Mouse (Mus musculus): Measurements from ENCODE around the gene Gm10234. TPM values are rescaled to one million over a fixed set of nuclear protein-coding genes. Genes with fewer than 3 reads are reported as not detected.

Gm10234 gene
- not detected in 2 replicates for polyA plus RNA-seq (2015; fragmentation: Nextera tagmentation; extraction: Ambion mirVana)

GRCm38 (mm10) chr6:95321812-95322211, at the start of gene Gm10234:
Gm10234 (plus strand) TSS chr6:95322112.
- Histone ChIP-seq H3K27ac (ENCODE audit: low read length) (no peak within 1 kb of the TSS), H3K4me1 (ENCODE audit: control insufficient read depth, insufficient read depth, low read length) (no peaks in the 10 kb centered on the region), H3K9me3 (replicated peaks; ENCODE audit: control insufficient read depth, low read length) (no peaks in the 10 kb centered on the region), H3K27me3 (ENCODE audit: control insufficient read depth, insufficient read depth, low read length) (no peaks in the 10 kb centered on the region), H3K4me3 (ENCODE audit: low read length) (no peak within 1 kb of the TSS), H3K36me3 (ENCODE audit: control insufficient read depth, insufficient read depth) (no peaks in the 10 kb centered on the region), H3K4me2 (ENCODE audit: low read depth, low read length) (no peak within 1 kb of the TSS), H3K9ac (ENCODE audit: low read length) (no peak within 1 kb of the TSS)
- no peak for ATAC-seq (replicated peaks; ENCODE audit: extremely low read depth, insufficient read depth, low FRiP score)

GRCm38 (mm10) chr6:95277633-95278032, 44.3 kb upstream of the Gm10234 start:
- Histone ChIP-seq H3K27ac (ENCODE audit: low read length) (no peak overlapping the region), H3K9ac (ENCODE audit: low read length) (no peak overlapping the region), H3K4me2 (ENCODE audit: low read depth, low read length) (no peak overlapping the region), H3K4me1 (ENCODE audit: control insufficient read depth, insufficient read depth, low read length) (no peaks in the 10 kb centered on the region), H3K4me3 (ENCODE audit: low read length) (no peak overlapping the region), H3K9me3 (replicated peaks; ENCODE audit: control insufficient read depth, low read length) (no peaks in the 10 kb centered on the region), H3K27me3 (ENCODE audit: control insufficient read depth, insufficient read depth, low read length) (no peaks in the 10 kb centered on the region), H3K36me3 (ENCODE audit: control insufficient read depth, insufficient read depth) (no peaks in the 10 kb centered on the region)
- ATAC-seq (replicated peaks; ENCODE audit: extremely low read depth, insufficient read depth, low FRiP score) = no peak
- WGBS = 86% methylated on average over 1 of the region's 1 CpGs

GRCm38 (mm10) chr6:95296025-95296424, 25.9 kb upstream of the Gm10234 start:
- no peaks in the 10 kb centered on the region for H3K4me1 ChIP-seq (ENCODE audit: control insufficient read depth, insufficient read depth, low read length)
- H3K9me3 ChIP-seq (replicated peaks; ENCODE audit: control insufficient read depth, low read length) = no peaks in the 10 kb centered on the region
- H3K27ac ChIP-seq (ENCODE audit: low read length) = no peak overlapping the region
- no peaks in the 10 kb centered on the region for H3K36me3 ChIP-seq (ENCODE audit: control insufficient read depth, insufficient read depth)
- no peak overlapping the region for H3K4me2 ChIP-seq (ENCODE audit: low read depth, low read length)
- H3K4me3 ChIP-seq (ENCODE audit: low read length) = no peak overlapping the region
- no peaks in the 10 kb centered on the region for H3K27me3 ChIP-seq (ENCODE audit: control insufficient read depth, insufficient read depth, low read length)
- no peak for ATAC-seq (replicated peaks; ENCODE audit: extremely low read depth, insufficient read depth, low FRiP score)
- 72% methylated on average over 4 of the region's 4 CpGs for WGBS
- H3K9ac ChIP-seq (ENCODE audit: low read length) = no peak overlapping the region

GRCm38 (mm10) chr6:95298387-95298786, 23.5 kb upstream of the Gm10234 start:
- Histone ChIP-seq H3K9me3 (replicated peaks; ENCODE audit: control insufficient read depth, low read length) (no peaks in the 10 kb centered on the region), H3K36me3 (ENCODE audit: control insufficient read depth, insufficient read depth) (no peaks in the 10 kb centered on the region), H3K9ac (ENCODE audit: low read length) (no peak overlapping the region), H3K27me3 (ENCODE audit: control insufficient read depth, insufficient read depth, low read length) (no peaks in the 10 kb centered on the region), H3K4me1 (ENCODE audit: control insufficient read depth, insufficient read depth, low read length) (no peaks in the 10 kb centered on the region), H3K27ac (ENCODE audit: low read length) (no peak overlapping the region), H3K4me3 (ENCODE audit: low read length) (no peak overlapping the region), H3K4me2 (ENCODE audit: low read depth, low read length) (no peak overlapping the region)
- WGBS = 64% methylated on average over 3 of the region's 3 CpGs
- no peak for ATAC-seq (replicated peaks; ENCODE audit: extremely low read depth, insufficient read depth, low FRiP score)

- no peak overlapping the region for H3K4me3 ChIP-seq (ENCODE audit: low read length)
- H3K9ac ChIP-seq (ENCODE audit: low read length) = no peak overlapping the region
- no peaks in the 10 kb centered on the region for H3K36me3 ChIP-seq (ENCODE audit: control insufficient read depth, insufficient read depth)
- no peak overlapping the region for H3K27ac ChIP-seq (ENCODE audit: low read length)
- no peaks in the 10 kb centered on the region for H3K4me1 ChIP-seq (ENCODE audit: control insufficient read depth, insufficient read depth, low read length)
- WGBS = 61% methylated on average over 2 of the region's 2 CpGs
- no peaks in the 10 kb centered on the region for H3K27me3 ChIP-seq (ENCODE audit: control insufficient read depth, insufficient read depth, low read length)
- no peak for ATAC-seq (replicated peaks; ENCODE audit: extremely low read depth, insufficient read depth, low FRiP score)
- no peak overlapping the region for H3K4me2 ChIP-seq (ENCODE audit: low read depth, low read length)
- H3K9me3 ChIP-seq (replicated peaks; ENCODE audit: control insufficient read depth, low read length) = no peaks in the 10 kb centered on the region
These were observed 21.3 kb upstream of the Gm10234 start for GRCm38 (mm10) chr6:95300658-95301057.

- H3K36me3 ChIP-seq (ENCODE audit: control insufficient read depth, insufficient read depth) = no peaks in the 10 kb centered on the region
- no peak overlapping the region for H3K9ac ChIP-seq (ENCODE audit: low read length)
- no peaks in the 10 kb centered on the region for H3K9me3 ChIP-seq (replicated peaks; ENCODE audit: control insufficient read depth, low read length)
- H3K4me3 ChIP-seq (ENCODE audit: low read length) = no peak overlapping the region
- ATAC-seq (replicated peaks; ENCODE audit: extremely low read depth, insufficient read depth, low FRiP score) = no peak
- 77% methylated on average over 5 of the region's 5 CpGs for WGBS
- H3K27me3 ChIP-seq (ENCODE audit: control insufficient read depth, insufficient read depth, low read length) = no peaks in the 10 kb centered on the region
- no peaks in the 10 kb centered on the region for H3K4me1 ChIP-seq (ENCODE audit: control insufficient read depth, insufficient read depth, low read length)
- no peak overlapping the region for H3K4me2 ChIP-seq (ENCODE audit: low read depth, low read length)
- H3K27ac ChIP-seq (ENCODE audit: low read length) = no peak overlapping the region
These were observed 9.3 kb downstream of the Gm10234 start for GRCm38 (mm10) chr6:95331191-95331590.

- Histone ChIP-seq H3K4me3 (ENCODE audit: low read length) (no peak overlapping the region), H3K4me1 (ENCODE audit: control insufficient read depth, insufficient read depth, low read length) (no peaks in the 10 kb centered on the region), H3K9ac (ENCODE audit: low read length) (no peak overlapping the region), H3K4me2 (ENCODE audit: low read depth, low read length) (no peak overlapping the region), H3K27ac (ENCODE audit: low read length) (no peak overlapping the region), H3K27me3 (ENCODE audit: control insufficient read depth, insufficient read depth, low read length) (no peaks in the 10 kb centered on the region), H3K36me3 (ENCODE audit: control insufficient read depth, insufficient read depth) (no peaks in the 10 kb centered on the region), H3K9me3 (replicated peaks; ENCODE audit: control insufficient read depth, low read length) (no peaks in the 10 kb centered on the region)
- ATAC-seq (replicated peaks; ENCODE audit: extremely low read depth, insufficient read depth, low FRiP score) = no peak
- WGBS = 72% methylated on average over 6 of the region's 6 CpGs
These were observed 12.9 kb downstream of the Gm10234 start for GRCm38 (mm10) chr6:95334781-95335180.

- Histone ChIP-seq H3K9ac (ENCODE audit: low read length) (no peak overlapping the region), H3K27ac (ENCODE audit: low read length) (no peak overlapping the region), H3K27me3 (ENCODE audit: control insufficient read depth, insufficient read depth, low read length) (no peaks in the 10 kb centered on the region), H3K4me1 (ENCODE audit: control insufficient read depth, insufficient read depth, low read length) (no peaks in the 10 kb centered on the region), H3K36me3 (ENCODE audit: control insufficient read depth, insufficient read depth) (no peaks in the 10 kb centered on the region), H3K4me3 (ENCODE audit: low read length) (no peak overlapping the region), H3K4me2 (ENCODE audit: low read depth, low read length) (no peak overlapping the region), H3K9me3 (replicated peaks; ENCODE audit: control insufficient read depth, low read length) (no peaks in the 10 kb centered on the region)
- no peak for ATAC-seq (replicated peaks; ENCODE audit: extremely low read depth, insufficient read depth, low FRiP score)
These were observed 27.5 kb downstream of the Gm10234 start for GRCm38 (mm10) chr6:95349378-95349777.

GRCm38 (mm10) chr6:95353043-95353442, 31.1 kb downstream of the Gm10234 start:
- ATAC-seq (replicated peaks; ENCODE audit: extremely low read depth, insufficient read depth, low FRiP score) = no peak
- Histone ChIP-seq H3K4me1 (ENCODE audit: control insufficient read depth, insufficient read depth, low read length) (no peaks in the 10 kb centered on the region), H3K9me3 (replicated peaks; ENCODE audit: control insufficient read depth, low read length) (no peaks in the 10 kb centered on the region), H3K4me3 (ENCODE audit: low read length) (no peak overlapping the region), H3K27me3 (ENCODE audit: control insufficient read depth, insufficient read depth, low read length) (no peaks in the 10 kb centered on the region), H3K36me3 (ENCODE audit: control insufficient read depth, insufficient read depth) (no peaks in the 10 kb centered on the region), H3K9ac (ENCODE audit: low read length) (no peak overlapping the region), H3K27ac (ENCODE audit: low read length) (no peak overlapping the region), H3K4me2 (ENCODE audit: low read depth, low read length) (no peak overlapping the region)
- 80% methylated on average over 7 of the region's 7 CpGs for WGBS

GRCm38 (mm10) chr6:95353886-95354285, 32.0 kb downstream of the Gm10234 start:
- WGBS = 66% methylated on average over 1 of the region's 1 CpGs
- Histone ChIP-seq H3K27me3 (ENCODE audit: control insufficient read depth, insufficient read depth, low read length) (no peaks in the 10 kb centered on the region), H3K9ac (ENCODE audit: low read length) (no peak overlapping the region), H3K4me2 (ENCODE audit: low read depth, low read length) (no peak overlapping the region), H3K9me3 (replicated peaks; ENCODE audit: control insufficient read depth, low read length) (no peaks in the 10 kb centered on the region), H3K4me3 (ENCODE audit: low read length) (no peak overlapping the region), H3K36me3 (ENCODE audit: control insufficient read depth, insufficient read depth) (no peaks in the 10 kb centered on the region), H3K4me1 (ENCODE audit: control insufficient read depth, insufficient read depth, low read length) (no peaks in the 10 kb centered on the region), H3K27ac (ENCODE audit: low read length) (no peak overlapping the region)
- ATAC-seq (replicated peaks; ENCODE audit: extremely low read depth, insufficient read depth, low FRiP score) = no peak

All from heart, embryonic 16.5 days (tissue).